Mouse (Mus musculus): ENCODE data around the gene Selplg.

GRCm38 (mm10) chr5:113799691-113800090 is 32.8 kb downstream of the Selplg start:
- TF ChIP-seq POLR2A (IDR thresholded peaks at IDR 0.05; ENCODE audit: low read depth, low read length) (no peak), CTCF (IDR thresholded peaks at IDR 0.05; ENCODE audit: borderline replicate concordance, insufficient read depth, low read length) (no peak)

All from embryonic fibroblast, embryonic 13.5 days (primary cell).